Mouse (Mus musculus): ENCODE measurements at regions not wholly inside any gene's neighbourhood (a gene's known extent, or its start where the extent isn't known, plus 50 kb on each side); places are given as distances from the start of the nearest gene placed in this dataset.

DNA sequence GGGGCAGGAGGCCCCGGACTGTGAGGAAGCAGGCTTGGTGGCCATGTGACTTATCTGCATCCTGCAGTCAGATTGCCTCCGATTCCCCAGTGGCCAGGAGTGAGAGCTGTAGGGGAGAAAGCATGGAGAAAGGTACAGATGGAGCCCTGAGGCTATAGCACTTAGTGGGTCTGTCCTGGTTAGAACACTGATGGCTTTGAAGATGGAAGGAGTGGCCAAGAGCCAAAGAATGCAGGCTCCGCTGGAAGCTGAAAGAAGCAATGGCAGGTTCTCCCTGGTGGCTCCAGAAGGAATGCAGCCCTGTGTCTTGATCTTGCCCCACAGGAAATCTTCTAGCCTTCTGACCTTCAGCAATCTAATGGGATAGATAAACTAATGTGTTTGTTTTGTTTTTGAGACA is 926.3 kb downstream of the 4930447A16Rik start:
- DNase-seq (ENCODE audit: low spot score in 2 of 2): no peak

- DNase-seq (ENCODE audit: low spot score in 2 of 2): no peak
Measured at GRCm38 (mm10) chr15:38353371-38353770, 928.0 kb downstream of the 4930447A16Rik start.

DNA sequence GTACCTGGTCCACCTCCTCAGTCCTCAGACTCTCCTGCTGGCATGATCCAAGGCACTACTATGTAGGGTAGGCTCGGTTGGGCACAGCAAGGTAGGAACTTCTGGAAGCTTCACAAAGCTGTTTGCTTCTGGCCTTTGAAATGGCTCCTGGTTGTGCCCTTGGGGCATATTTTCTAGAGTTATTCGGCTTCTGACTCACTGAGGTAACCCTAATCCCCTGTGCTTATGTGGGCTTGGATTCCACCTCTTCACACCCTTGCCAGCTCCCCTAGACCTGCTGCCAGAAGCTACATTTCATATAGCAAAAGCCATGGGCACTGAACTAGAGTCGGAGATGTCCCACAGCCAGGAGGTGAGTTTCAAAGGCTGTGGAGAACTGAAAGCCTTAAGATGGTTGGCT is 933.7 kb downstream of the 4930447A16Rik start:
- DNase-seq (ENCODE audit: low spot score in 2 of 2): no peak

DNA sequence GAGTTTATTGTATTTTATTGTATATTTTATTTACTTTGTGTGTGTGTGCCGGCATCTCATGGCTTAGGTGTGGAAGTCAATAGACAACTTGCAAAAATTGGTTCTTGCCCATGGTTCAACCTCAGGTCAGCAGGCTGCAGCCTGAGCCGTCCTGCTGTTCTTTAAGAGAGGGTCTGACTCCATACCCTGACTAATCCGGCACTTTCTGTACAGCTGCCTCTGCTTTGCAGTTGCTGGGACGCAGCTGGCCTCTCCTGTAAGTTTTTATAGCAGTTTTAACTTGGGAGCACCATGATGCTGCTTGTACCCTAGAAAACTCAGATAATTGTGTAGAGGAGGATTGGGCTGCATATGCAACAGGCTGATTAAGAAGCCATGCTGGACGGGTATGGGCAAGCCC is 938.2 kb downstream of the 4930447A16Rik start:
- no peak for DNase-seq (ENCODE audit: low spot score in 2 of 2)

- no peak for DNase-seq (ENCODE audit: low spot score in 2 of 2)
Measured at GRCm38 (mm10) chr15:38364014-38364413, 938.7 kb downstream of the 4930447A16Rik start.

GRCm38 (mm10) chr15:38367643-38368042 is 942.3 kb downstream of the 4930447A16Rik start:
- DNase-seq (ENCODE audit: low spot score in 2 of 2): no peak

DNA sequence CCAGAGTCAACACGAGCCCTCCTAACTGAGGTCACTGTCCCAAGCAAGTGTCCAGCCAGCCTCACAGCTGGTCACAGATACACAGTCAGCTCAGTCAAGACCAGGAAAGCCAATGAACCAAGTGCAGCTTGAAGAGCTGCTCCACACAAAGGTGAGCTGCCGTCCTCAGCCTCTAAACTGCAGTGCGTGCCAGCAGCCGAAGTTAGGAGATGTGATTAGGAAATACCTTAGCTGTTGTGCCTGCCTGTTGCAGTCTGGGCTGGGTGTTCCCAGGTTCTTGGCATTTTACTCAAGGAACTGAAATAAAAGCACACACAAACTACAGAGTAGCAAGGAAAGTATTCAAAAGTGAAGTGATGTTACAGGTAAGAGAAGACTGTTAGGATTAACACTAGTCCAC is 942.9 kb downstream of the 4930447A16Rik start:
- DNase-seq (ENCODE audit: low spot score in 2 of 2): no peak

DNA sequence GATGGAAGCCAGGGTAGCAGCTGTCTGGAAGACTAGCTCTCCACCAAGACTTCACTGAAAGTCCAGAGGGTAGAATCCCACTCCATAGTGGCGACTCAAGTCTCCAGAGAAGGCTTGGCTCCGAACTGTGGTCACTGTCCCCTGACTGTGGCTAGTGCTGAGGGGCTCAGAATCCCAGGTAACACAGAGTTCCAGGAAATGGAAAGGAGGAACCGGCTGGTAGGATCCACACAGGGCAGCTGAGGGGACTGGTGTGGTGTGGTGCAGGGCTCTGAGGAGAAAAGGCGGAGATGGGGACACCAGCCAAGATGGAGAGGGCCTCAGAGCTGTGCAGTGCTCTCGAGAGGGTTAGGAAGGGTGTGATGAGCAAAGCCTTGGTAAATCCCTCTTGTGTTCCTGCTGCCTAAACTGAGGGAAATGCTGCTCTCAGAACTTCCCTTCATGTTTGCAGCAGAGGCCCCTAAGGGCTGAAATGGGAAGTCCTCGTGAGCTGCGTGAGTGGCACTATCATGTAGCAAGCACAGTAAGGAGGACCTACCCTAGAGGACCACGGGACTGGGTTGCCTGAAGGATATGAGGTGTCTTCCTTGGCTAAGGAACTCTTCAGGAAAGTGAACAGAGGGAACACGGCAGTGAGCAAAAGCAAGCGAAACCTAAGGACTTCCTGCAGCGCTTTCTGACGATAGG is 946.2 kb downstream of the 4930447A16Rik start:
- DNase-seq (ENCODE audit: low spot score in 2 of 2): no peak

DNA sequence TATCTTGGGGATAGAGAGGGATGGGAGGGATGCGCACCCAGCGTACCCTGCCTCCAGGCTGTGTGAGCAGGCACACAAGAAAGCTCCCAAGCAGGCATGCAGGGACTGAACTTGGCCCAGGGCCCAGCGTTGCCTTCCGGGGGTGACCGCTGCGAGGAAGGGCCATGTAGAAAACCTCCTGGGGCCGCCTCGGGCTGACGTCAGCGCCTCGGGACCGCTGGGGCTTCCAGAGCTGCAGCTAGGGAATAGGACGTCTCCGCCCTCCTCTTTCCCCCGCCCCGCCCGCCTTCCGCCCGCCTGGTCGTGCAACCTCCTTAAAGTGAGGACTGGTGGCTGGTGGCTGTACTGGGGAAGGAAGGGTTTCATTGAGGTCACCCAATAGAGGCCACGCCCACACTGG is 948.4 kb downstream of the 4930447A16Rik start:
- peak; percentile 89 for DNase-seq (ENCODE audit: low spot score in 2 of 2)

GRCm38 (mm10) chr15:38374786-38375185 is 949.4 kb downstream of the 4930447A16Rik start:
- DNase-seq (ENCODE audit: low spot score in 2 of 2): peak; percentile 95 to 97

DNA sequence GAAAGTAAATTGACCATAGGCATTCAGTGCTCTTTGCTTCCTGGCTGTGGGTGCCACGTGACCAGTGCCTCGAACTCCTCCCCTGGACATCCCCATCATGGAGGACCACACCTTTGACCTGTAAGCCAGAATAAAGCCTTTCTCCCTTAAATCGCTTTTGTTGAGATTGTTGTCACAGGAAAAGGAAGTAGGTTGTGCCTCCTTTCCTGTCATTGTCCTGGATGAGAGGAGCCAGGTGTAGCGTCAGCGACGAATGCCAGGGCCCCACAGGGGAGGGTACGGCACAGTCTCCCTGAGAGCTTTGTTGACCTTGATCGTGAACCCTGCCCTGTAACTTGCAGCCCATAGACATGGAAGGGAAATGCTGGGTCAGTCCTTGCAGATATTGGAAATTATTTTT is 952.8 kb downstream of the 4930447A16Rik start:
- peak; percentile 65 to 85 for DNase-seq (ENCODE audit: low spot score in 2 of 2)

DNA sequence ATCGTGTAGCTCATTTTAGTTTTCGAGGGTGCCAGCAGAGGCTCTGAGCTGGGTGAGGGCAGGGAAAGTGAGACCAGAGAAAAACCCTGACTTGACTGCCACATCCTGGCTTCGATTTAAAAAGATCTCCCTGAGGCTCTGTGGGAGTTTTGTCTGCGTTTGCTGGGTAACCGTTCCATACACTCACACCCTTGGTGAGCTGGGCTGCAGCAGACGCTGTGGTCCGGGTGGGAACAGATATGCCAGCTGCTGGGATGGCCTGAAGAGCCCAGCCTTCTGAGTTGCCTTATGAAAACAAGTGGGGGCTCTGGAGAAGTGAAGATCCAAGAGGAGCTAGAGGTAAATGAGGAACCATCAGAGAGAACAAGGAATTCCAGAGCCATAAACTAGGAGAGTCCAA is 962.3 kb downstream of the 4930447A16Rik start:
- no peak for DNase-seq (ENCODE audit: low spot score in 2 of 2)

- no peak for DNase-seq (ENCODE audit: low spot score in 2 of 2)
Measured at GRCm38 (mm10) chr15:38388436-38388835, 963.1 kb downstream of the 4930447A16Rik start.

DNA sequence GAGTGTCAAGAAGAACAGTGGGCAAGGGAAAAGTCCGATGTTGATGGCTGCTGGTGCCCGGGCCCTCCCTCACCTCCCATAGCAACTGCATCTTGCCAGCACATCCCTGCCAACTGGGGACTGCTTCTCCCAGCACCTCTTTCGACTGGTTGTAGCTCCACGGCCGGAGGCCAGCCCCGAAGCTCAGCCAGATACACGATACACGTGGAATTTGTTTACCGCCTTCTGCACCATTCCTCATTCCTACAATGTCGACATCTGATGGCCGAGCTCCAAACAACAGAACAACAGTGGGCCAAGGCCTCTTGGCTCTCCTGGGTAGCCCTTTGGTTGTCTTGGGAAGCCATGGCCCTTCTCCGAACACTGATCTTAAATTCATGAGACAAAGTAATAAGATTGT is 965.1 kb downstream of the 4930447A16Rik start:
- DNase-seq (ENCODE audit: low spot score in 2 of 2): no peak

- DNase-seq (ENCODE audit: low spot score in 2 of 2): peak; percentile 52 to 61
Measured at GRCm38 (mm10) chr15:38391420-38391819, 966.1 kb downstream of the 4930447A16Rik start.

GRCm38 (mm10) chr15:38391860-38392259 is 966.5 kb downstream of the 4930447A16Rik start:
- DNase-seq (ENCODE audit: low spot score in 2 of 2): no peak

DNA sequence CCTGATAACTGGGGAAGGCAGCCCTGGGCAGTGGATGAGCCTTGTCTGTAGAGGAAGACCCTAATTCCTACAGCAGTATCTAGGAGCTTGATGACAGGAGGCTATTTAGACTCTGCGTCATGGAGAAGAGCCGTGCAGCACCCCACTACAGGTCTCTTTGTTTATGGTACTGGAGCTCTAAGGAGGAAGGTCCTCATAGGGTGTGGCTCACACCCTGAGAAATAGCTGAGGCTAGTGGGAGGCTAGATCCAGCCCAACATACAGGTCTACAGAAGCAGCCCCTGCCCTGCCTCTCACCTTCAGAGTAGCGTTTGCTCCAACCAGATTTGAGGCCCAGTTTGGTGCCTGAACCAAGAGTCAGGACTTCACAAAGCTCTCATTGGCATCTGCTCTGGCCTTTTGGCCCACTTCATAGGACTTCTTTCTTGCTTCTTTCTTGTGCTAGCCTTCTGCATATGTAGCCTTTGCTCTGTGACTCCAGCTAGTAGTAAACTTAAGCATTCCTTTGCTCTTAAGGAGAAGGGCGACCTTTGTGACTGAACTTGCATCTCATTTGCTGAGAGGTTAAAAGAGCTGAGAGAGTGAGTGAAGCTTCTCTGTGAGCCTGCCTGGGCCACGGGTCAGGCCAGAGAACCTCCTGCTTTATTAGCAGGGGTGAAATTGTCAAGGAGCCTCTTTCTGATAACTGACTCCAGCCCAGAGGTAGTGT is 967.2 kb downstream of the 4930447A16Rik start:
- DNase-seq (ENCODE audit: low spot score in 2 of 2): no peak

DNA sequence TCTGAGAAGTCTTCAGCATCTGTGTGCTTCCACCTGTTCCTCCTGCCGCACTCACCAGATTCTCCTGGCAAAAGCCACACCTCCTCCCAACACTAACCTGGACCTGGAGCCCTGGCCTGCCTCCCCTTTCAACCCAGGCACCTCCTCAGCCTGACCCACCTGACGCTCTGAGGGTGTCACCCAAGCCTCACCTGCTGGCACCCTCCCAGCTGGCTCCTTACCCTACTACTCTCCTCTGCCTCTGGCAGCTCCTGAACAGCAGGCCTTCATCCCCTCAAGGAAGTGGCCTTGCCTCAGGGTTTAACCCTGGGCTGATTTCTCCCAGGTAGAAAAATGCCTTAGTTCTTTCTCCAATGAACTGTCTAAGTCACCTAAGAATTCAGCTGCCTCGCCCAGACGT is 973.5 kb downstream of the 4930447A16Rik start:
- DNase-seq (ENCODE audit: low spot score in 2 of 2): no peak

DNA sequence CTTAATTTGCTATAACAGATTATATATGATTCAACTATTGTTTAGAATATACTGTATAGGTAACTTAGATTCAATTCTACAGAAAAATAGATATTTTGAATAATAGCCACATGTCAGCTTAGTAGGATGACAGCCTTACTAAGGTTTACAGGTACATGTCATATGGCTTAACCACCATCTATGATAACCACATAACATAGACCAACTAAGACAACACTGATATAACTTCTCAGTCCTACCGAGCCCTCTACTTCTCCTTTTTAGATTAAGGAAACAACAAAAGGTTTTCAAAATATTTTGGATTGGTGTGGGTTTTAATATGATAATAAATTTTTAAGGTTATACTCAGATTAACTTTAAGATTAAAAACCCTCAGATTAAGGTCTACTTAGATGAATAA is 977.4 kb downstream of the 4930447A16Rik start:
- DNase-seq (ENCODE audit: low spot score in 2 of 2): no peak

GRCm38 (mm10) chr15:38403760-38404375 is 978.5 kb downstream of the 4930447A16Rik start:
- DNase-seq (ENCODE audit: low spot score in 2 of 2): no peak

- no peak for DNase-seq (ENCODE audit: low spot score in 2 of 2)
Measured at GRCm38 (mm10) chr15:38406114-38406960, 981.0 kb downstream of the 4930447A16Rik start.

GRCm38 (mm10) chr15:38407476-38407875 is 982.1 kb downstream of the 4930447A16Rik start:
- DNase-seq (ENCODE audit: low spot score in 2 of 2): no peak
